Mouse (Mus musculus) retina, embryonic 14.5 days (tissue): Measurements from ENCODE around the gene St3gal2.
"Not testable (repeated sequence)": the region's sequence is repeated elsewhere in the genome, so short reads cannot be mapped to it uniquely, and the experiment has no call there.

ENCODE experiments used
- DNase-seq: peaks from one replicate; pipeline ENCODE4 v3.0.0-alpha.2; 2015; ENCODE audit warnings: low spot score

The St3gal2 gene

DNA sequence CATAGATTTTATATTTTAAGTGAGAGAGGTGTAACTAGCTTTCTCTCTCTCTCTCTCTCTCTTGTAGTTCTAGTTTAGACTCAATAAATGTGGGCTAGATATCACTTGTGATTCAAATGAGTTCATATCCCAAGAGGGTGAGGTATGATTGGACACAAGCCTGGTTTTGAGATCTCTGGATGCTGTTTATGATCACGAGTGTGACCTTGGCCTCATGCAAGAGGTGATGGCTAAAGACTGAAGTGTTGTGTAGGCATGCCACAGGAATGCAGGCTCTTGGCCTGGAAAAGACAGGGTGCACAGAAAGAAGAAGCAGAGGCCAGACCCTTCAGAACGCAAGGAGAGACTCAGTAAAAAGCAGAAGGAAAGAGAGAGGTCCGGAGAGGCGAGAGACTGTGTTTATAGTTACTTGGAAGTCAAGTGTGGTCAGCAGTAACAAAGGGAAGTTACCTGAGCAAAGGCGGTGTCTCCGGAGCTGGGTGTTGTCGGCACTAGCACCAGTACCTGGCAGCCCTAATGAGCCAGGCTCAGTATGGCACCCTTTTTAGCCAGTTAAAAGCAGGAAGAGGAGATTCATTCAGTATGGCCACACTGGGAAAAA, 24.7 kb downstream of the St3gal2 start:
- no peak for DNase-seq

DNA sequence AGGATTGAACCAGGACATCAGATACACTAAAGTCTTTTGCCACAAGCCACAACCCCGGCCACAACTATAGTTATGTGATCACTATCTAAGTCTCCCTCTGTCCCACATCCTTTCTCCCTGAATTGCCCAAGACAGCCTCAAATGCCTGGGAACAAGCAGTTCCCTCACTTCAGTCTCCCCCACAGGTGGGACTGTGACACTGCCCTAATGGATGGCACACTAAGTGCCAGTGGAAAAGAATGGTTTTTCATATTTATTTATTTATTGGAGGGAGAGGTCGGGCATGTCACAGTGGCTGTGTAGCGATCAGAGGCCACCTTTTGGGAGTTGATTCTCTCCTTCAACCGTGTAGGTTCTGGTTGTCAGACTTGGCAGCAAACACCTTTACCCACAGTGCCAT, 26.0 kb downstream of the St3gal2 start:
- no peak for DNase-seq

DNA sequence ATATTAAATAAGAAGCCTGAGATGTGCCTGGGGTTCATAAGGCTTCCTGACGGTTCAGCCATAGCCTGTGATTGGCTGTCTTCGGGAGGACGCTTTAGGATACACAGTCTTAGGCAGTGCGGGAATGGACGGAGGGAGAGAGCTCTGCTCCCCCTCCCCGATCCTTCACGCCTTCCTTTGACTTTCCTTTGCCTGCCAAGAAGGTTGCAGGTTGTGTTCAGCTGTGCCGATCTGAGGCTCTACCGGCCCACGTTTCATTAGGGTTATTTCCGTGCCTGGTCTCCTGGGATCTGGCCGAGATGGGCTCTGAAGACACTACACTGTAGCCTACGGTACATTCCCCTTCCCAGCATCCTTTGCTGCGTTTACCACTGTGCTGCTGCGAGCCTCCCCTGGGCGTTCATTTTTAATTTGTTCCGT, 30.4 kb downstream of the St3gal2 start:
- DNase-seq: no peak

- no peak for DNase-seq
These were observed 35.1 kb downstream of the St3gal2 start for GRCm38 (mm10) chr8:110954776-110955175.

DNA sequence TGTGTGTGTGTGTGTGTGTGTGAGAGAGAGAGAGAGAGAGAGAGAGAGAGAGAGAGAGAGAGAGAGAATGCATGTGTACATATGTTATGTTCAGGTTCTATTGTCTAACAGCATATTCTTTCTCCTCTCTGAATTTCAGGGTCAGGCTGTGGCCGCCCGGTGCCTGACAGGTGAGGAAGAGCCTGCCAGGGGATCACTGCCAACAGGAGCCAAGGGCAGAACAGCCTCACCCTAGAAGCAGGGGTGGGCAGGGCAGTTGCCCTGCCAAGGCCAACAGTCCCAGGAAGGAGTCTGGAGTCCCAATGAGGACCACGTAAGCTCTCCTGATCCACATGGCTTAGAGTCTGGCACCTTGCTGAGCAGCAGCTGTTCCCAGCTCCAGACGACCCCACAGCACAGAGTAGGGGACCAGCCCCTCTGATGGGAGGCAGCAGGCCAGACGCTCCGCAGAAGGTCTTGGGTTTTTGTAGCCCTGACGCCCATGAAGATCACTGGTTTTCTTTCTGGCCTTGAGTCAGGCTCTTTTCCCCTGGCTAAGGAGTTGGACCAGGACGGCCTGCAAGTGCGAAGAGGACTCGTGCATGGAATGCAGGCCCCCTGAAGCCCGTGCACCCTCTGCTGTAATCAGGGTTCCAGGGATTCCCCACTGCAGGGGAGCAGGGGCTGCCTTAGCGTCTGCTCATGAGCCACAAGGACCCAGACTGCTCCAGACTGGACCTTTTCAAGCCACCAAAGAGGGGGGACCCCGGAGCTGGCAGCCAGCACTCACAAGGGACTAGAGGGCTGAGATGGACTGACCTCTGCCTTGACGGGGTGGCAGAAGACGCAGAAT, 37.1 kb downstream of the St3gal2 start:
- DNase-seq: no peak

GRCm38 (mm10) chr8:110957471-110957870, 37.7 kb downstream of the St3gal2 start:
- no peak for DNase-seq

GRCm38 (mm10) chr8:110958135-110958534, 38.4 kb downstream of the St3gal2 start:
- DNase-seq: no peak

DNA sequence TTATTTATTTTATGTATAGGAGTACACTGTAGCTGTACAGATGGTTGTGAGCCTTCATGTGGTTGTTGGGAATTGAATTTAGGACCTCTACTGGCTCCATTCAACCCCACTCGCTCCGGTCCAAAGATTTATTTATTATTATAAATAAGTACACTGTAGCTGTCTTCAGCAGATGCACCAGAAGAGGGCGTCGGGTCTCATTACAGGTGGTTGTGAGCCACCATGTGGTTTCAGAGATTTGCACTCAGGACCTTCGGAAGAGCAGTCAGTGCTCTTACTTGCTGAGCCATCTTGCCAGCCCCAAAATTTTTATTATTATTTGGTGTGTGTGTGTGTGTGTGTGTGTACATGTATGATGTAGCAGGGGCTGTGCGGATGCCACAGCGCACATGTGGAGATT, 38.8 kb downstream of the St3gal2 start:
- DNase-seq: not testable (repeated sequence)

GRCm38 (mm10) chr8:110959071-110959780, 39.5 kb downstream of the St3gal2 start:
- no peak for DNase-seq

- DNase-seq: no peak
These were observed 40.2 kb downstream of the St3gal2 start for GRCm38 (mm10) chr8:110959906-110960305.

GRCm38 (mm10) chr8:110963051-110963450, 43.3 kb downstream of the St3gal2 start:
- DNase-seq: no peak

GRCm38 (mm10) chr8:110964666-110965065, 44.9 kb downstream of the St3gal2 start:
- DNase-seq: no peak

GRCm38 (mm10) chr8:110965594-110965993, 45.9 kb downstream of the St3gal2 start:
- no peak for DNase-seq

GRCm38 (mm10) chr8:110966586-110966985, 46.9 kb downstream of the St3gal2 start:
- DNase-seq: no peak

DNA sequence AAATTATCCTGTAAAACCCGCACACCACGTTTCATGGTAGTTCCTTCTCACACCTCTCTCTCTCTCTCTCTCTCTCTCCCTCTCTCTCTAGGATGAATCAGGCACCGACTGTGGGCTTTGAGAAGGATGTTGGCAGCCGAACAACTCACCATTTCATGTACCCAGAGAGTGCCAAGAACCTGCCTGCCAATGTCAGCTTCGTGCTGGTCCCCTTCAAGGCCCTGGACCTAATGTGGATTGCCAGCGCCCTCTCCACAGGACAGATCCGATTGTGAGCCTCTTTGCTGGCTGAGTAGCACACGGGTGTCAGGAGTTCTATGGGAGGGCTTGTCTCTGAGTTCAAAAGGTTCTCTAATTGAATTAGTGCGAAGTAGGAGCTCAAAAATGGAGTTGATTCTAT, 47.6 kb downstream of the St3gal2 start:
- DNase-seq: no peak

DNA sequence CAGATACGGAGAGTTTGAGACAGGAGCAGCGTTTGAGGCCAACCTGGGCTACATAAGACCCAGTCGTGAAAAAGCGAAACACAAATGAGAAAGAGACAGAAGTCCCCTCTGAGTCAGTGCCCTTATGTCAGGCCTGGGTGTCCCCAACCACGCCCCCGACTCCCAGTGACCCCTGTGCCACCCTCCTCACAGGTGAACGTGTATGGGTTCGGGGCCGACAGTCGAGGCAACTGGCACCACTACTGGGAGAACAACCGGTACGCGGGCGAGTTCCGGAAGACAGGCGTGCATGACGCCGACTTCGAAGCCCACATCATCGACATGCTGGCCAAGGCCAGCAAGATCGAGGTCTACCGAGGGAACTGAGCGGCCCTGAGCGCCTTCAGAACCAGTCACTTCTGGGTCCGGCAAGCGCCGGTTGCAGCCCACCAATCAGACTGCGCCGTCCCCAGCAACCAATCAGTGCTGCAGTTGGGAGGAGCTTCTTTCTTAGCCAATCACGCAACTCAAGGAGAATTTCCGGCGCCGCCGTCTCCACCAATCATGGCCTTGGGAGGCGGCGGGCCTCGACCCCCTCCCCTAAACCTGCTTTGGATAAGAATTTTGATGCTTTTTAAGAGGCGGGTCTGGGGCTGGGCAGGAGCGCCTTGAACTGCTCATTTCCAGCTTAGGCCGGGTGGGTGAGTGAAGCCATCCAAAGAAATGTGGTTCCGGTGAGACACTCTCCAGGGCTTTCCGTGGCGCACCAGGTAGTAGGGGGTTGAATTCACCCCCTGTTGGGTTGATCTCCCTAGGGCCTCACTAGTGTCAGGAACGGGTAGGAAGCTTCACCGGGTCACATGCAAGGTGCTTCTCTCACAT, 50.4 kb downstream of the St3gal2 start:
- DNase-seq: peak; percentile 96

- DNase-seq: not testable (repeated sequence)
These were observed 56.8 kb downstream of the St3gal2 start for GRCm38 (mm10) chr8:110976532-110976931.

DNA sequence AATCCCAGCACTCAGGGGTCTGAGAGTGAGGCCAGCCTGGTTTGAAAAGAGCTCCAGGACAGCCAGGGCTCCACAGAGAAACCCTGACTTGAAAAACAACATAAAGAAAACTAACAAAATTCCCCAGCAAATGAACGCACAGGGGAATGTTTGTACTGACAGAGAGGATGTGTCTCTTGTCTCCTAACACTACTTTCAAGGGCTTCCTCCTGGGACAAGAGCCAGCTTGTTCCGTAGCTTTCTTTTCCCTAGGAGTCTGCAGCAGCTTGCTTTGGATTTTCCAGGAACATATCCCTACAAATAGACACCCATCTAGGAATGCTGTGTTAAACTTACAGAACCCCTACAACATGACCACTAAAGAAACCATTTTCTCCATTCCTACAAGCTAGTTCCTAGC, 58.3 kb downstream of the St3gal2 start:
- not testable (repeated sequence) for DNase-seq

GRCm38 (mm10) chr8:110981304-110981703, 61.6 kb downstream of the St3gal2 start:
- DNase-seq: no peak

- DNase-seq: no peak
These were observed 68.4 kb downstream of the St3gal2 start for GRCm38 (mm10) chr8:110987805-110988744.

GRCm38 (mm10) chr8:110990017-110990416, 70.3 kb downstream of the St3gal2 start:
- no peak for DNase-seq
